Mouse (Mus musculus) layer of hippocampus, adult 6 months (tissue): ENCODE measurements around the gene Plin2. TPM values are rescaled to one million over a fixed set of nuclear protein-coding genes. Genes with fewer than 3 reads are reported as not detected.

Source experiments
- long read RNA-seq, 2 experiments: library from polyadenylated mRNA; unstranded; transcript quantifications; one replicate each; pipeline ENCODE4 v2.0.0; 2019 to 2020
- polyA plus RNA-seq: library from polyadenylated mRNA; unstranded; fragments of <200 nt; fragmentation: Nextera tagmentation; gene quantifications from 2 replicates; pipeline ENCODE4 v1.2.3, GENCODE M21; 2021

The Plin2 gene
- polyA plus RNA-seq = 14.0 and 18.4 TPM in 2 replicates
- long read RNA-seq, experiment 1, transcript Plin2-201 (8 exons, 1,888 nt) = major isoform, 20 of 26 reads
- long read RNA-seq, experiment 1, partial matches to known transcripts = 1 of 26 reads
- long read RNA-seq, experiment 1, other reads (novel, unspliced or antisense) = 4 of 26 reads
- long read RNA-seq, experiment 2, transcript Plin2-201 (8 exons, 1,888 nt) = major isoform, 66 of 80 reads
- long read RNA-seq, experiment 2, partial matches to known transcripts = 1 of 80 reads
- long read RNA-seq, experiment 2, other reads (novel, unspliced or antisense) = 13 of 80 reads

GRCm38 (mm10) chr4:86669780-86670201, at the start of gene Plin2:
Plin2 (minus strand) TSS chr4:86670060.

GRCm38 (mm10) chr4:86611524-86612288, 58.2 kb downstream of the Plin2 start, which contains the start of gene Haus6:
Haus6 (minus strand) TSS chr4:86612055.

Other genes starting within 250 kb of the Plin2 start
- gene Saxo1, start 111.7 kb downstream of the Plin2 start, polyA plus RNA-seq = not detected in 2 replicates
- 43.3 and 53.3 TPM in 2 replicates for gene Rraga, start 94.4 kb downstream of the Plin2 start, polyA plus RNA-seq
- 1.8 and 2.7 TPM in 2 replicates for gene Haus6, start 58.0 kb downstream of the Plin2 start, polyA plus RNA-seq
- 0.69 and 1.0 TPM in 2 replicates for gene Dennd4c, start 78.5 kb upstream of the Plin2 start, polyA plus RNA-seq
- gene Rps6, start 187.4 kb upstream of the Plin2 start, polyA plus RNA-seq = 1,908 and 2,120 TPM in 2 replicates
- gene Acer2, start 204.3 kb upstream of the Plin2 start, polyA plus RNA-seq = 3.0 and 4.1 TPM in 2 replicates